Mouse (Mus musculus): ENCODE data around the gene Hsd3b6. TPM values are rescaled to one million over a fixed set of nuclear protein-coding genes. Genes with fewer than 3 reads are reported as not detected.

The Hsd3b6 gene
- polyA plus RNA-seq (2012) = not detected in 2 replicates

DNA sequence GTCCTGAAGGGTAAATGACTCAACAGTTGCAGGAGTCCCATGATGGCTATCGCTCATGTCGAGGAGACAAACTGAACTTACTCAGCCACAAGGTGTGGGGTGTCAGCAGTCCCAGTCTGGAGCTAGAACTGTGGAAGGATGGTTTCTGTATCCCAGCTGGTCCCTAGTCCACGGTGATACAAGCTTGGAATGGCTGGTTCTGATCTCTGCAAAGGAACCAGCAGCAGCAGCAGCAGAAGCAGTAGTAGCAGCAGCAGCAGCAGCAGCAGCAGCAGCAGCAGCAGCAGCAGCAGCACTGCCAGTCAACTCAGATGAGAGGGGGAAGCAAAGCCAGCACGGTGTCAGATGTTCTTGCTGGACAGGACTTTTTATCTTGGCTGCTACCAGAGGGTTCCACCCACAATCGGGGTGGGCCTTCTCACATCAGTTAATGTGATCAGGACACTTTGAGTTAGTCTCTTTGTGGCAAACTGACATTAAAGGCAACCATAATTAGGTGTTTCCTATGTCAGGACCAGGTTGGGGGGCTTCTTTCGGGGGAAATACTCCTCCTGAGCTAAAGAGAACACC lies at the start of gene Hsd3b6:
Gene Hsd3b6 (minus strand): TSS at position 343 of the 570 bp plus-strand sequence.
- TF ChIP-seq GATA1 (IDR thresholded peaks at IDR 0.05; ENCODE audit: low read length) = no peak

DNA sequence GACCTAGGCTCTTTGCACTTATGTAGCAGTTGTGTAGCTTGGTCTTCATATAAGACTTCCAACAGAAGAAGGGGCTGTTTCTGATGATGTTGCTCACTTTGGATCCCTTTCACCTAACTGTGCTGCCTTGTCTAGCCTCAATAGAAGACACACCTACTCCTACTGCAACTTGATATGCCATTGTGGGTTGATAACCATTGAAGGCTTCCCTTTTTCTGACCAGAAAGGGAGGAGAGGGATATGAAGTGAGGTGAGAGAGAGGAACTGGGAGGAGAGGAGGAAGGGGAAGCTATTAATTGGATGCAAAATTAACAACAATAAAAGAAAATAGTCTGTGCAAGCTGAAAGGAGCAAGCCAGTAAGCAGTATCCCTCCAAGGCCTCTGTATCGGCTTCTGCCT lies 48.6 kb upstream of the Hsd3b6 start:
- no peak for TF ChIP-seq GATA1 (IDR thresholded peaks at IDR 0.05; ENCODE audit: low read length)

DNA sequence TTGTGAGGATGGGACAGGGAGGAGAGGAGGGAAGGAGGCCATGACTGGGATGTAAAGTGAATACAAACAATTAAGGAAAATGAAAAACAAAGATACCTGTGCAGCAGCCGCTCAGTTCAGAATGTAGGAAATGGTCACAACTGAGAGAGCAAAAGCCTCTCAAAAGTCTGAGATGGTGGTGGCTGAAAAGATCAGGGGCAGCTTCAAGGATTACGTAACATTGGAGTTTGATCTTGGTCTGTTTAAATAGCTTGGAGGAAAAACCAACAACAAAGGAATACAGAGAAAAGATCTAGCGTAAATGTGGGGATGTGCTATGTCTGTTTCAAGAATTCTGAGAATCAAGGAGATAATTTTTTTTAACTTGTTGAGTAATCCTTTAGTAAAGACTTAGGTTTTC lies 45.3 kb upstream of the Hsd3b6 start, which contains the start of gene Hsd3b1:
Gene Hsd3b1 (minus strand): TSS at position 219 of the 400 bp plus-strand sequence.
- TF ChIP-seq GATA1 (IDR thresholded peaks at IDR 0.05; ENCODE audit: low read length) = no peak

DNA sequence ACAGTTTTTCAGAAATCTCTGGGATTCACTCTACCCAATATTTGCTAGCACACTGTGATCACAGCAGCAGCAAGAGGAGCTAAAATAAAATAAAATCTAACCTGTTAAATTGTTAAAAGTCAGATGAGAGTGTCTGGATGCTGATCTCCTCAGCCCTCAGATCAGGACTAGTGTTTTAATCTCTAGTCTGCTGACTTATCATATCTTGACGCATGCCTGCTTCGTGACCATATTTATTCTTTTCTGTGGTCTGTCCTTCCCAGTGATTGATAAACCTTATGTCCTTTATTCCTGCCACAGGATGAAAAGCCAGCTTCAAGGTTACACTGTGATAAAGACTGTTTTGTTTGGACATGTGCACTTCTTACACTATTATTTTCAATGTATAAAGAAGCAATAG lies 43.8 kb upstream of the Hsd3b6 start:
- TF ChIP-seq GATA1 (IDR thresholded peaks at IDR 0.05; ENCODE audit: low read length) = no peak

DNA sequence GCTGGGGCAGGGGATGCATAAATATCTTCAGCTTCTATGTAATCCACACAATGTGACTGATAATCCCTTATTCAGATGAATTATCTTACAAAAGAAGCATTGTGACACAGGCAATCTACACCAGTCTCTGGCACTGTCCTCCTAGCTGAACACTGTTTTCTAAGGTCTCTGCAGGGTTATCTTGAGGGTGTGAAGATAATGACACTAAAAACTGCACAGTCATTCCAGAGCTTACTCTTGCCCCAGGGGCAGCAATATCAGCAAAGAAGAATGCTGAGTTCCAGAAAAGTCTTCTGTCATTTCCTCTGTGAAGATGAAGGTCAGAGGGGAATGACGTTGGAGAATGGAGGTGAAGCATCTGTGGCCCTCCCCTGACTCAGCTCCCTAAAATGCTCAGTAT lies 42.6 kb upstream of the Hsd3b6 start:
- no peak for TF ChIP-seq GATA1 (IDR thresholded peaks at IDR 0.05; ENCODE audit: low read length)

DNA sequence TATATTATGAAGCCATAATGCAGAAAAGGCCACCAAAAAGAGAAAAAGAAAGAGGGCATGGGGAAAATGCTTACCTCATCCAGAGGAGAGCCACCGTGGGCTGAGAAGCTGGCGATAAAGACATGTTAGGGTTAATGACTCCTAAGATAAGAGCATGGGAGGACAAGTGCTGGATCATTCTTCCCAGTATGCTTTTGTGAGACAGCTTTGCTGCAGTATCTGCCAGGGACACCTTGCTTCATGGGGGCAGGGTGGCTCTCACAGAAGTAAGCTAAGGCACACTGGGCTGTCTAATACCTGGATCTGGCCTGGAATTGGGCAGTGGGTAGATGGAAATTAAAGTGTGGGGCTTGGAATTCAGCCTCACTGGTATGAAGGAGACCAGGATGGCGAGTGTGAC lies 40.9 kb upstream of the Hsd3b6 start:
- no peak for TF ChIP-seq GATA1 (IDR thresholded peaks at IDR 0.05; ENCODE audit: low read length)

DNA sequence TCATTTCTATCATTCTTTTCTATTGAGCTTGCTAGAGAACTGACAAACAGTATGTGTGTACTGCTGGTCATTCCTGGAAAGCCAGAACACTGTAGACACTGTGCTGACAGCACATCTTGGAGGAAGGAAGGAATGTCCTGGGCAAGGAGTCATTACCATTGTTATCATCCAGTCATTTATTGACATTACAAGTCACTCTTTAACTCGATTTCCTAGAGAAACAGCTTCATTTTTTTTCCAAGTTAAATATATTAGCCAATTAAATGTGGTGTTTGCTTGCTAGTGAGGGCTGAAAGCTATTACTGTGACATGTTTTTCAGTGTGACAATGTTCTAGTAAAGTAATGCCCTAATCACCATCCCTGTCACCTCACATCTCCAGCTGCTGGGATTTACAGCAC lies 39.4 kb upstream of the Hsd3b6 start:
- no peak for TF ChIP-seq GATA1 (IDR thresholded peaks at IDR 0.05; ENCODE audit: low read length)

DNA sequence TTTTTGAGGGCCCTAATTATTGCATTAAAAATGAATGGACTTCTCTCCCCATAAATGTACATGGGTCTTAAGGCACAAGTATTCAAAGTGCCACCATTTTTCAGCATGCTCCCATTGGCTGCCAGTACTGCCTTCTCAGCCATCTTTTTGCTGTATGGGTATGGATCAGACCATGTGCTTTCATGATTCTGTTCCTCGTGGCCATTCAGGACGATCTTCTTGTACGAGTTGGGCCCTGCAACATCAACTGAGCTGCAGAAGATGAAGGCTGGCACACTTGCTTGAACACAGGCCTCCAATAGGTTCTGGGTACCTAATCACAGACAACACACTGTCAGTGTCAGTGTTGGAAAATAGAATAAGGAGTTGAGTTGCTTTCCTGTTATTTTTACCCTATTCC lies 38.8 kb upstream of the Hsd3b6 start:
- no peak for TF ChIP-seq GATA1 (IDR thresholded peaks at IDR 0.05; ENCODE audit: low read length)

DNA sequence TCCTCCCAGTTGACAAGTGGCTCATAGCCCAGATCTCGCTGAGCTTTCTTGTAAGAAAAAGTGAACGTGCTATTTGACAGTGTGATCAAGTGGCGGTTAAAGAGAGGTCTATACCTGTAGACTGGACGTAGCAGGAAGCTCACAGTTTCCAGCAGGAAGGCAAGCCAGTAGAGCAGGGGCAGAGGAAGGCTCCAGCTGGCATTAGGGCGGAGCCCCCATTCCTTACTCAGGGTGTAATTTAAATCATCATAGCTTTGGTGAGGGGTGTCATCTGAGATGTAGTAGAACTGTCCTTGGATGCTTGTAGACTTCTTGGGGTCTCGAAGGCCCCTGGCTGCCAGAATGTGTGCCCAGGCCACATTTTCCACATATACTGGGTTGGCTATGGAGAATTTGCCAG lies 38.4 kb upstream of the Hsd3b6 start:
- TF ChIP-seq GATA1 (IDR thresholded peaks at IDR 0.05; ENCODE audit: low read length) = no peak

DNA sequence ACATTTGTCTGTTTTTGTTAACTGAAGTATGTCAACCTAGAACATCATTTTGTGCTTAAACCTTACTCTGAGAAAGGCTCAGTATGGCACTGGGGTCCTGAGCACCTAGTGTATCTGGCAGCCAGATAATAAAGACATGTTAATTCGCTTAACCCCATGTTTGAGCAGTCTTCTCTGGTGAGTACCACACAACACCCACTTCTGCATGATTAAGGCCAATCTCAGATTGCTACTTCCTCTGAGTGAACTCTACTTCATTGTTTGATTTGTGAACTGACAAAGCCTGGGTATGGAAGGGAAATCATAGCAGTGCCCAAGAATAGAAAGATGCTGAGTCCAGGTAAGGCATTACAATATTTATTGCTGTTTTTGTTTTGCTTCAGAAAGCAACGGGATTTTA lies 37.6 kb upstream of the Hsd3b6 start:
- no peak for TF ChIP-seq GATA1 (IDR thresholded peaks at IDR 0.05; ENCODE audit: low read length)

DNA sequence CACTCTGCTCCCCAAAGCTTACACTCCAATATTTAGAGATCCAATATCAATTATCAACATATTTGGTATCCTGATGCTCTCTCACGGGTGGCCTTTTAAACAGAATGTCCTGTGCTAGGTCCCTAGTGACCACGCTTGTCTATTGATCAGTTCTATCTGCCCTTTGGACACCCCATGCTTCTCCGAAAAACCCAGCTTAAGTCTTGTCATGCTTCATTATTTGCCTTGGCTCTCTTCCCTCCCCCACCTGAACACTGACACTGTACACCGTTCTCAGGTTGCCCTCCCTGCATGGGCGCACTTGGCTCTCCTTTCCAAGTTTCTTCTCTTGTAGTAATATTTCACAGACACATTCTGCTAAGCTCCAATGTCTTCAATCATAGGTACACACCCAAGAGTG lies 36.0 kb upstream of the Hsd3b6 start:
- no peak for TF ChIP-seq GATA1 (IDR thresholded peaks at IDR 0.05; ENCODE audit: low read length)

DNA sequence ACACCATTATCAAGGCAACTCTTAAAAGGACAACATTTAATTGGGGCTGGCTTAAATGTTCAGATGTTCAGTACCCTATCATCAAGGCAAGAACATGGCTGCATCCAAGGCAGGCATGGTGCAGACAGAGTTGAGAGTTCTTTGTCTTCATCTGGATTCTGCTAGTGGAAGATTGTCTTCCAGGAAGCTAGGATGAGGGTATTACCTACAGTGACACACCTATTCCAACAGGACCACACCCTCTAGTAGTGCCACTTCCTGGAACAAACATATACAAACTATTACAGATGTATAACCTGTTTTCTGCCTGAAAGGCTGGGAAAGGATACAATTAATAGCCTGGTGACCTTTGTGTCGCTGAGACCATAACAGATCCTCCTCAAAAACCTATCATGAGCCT lies 34.7 kb upstream of the Hsd3b6 start:
- no peak for TF ChIP-seq GATA1 (IDR thresholded peaks at IDR 0.05; ENCODE audit: low read length)

DNA sequence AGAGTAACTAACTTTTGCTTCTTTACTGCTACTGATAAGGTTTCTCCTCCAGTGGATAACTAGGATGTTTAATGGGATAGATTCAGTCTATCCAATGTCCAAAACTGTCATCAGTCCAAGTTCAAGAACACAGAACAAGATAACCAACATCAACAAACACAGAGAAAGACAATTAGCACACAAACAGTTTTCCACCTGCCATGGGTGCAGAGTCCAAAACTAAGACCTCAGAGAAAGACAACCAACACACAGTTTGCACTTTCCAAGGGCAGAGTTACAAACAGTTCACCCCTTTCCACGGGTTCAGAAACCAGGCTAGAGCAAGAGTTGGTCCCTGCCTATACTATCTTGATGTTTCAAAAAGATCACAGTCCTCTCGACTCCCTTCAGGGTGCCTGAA lies 27.7 kb downstream of the Hsd3b6 start:
- TF ChIP-seq GATA1 (IDR thresholded peaks at IDR 0.05; ENCODE audit: low read length) = no peak

DNA sequence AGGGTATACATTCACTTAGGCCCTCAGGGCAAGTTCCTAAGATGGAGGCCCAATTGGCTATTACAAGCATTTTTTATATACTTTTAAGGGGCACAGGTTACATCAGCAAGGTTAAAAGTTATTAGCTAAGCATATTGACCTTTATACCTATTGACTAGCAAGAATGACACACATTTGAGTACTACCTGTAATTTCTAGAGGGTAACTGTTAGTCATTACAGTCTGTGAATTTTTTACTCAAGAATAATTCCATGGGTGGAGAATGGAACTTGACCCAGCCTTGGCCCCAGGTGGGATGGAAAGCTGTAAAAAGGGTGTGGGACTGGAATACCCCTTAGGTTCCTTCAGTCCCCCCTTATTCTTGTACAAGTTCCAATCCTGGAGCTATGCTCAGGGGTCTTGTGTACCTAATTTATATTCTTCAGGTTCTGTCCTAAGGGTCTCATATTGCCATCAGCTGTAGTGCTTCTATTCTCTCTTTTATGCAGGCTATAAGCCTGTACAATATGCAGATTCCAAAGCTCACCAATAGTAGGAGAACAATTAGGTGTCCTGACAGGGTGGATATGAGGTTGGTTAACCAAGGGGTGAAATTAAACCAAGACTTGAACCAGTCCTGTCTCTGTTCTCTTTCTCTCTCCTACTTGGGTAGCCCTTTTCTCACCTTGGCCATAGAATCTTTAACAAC lies 31.9 kb downstream of the Hsd3b6 start:
- no peak for TF ChIP-seq GATA1 (IDR thresholded peaks at IDR 0.05; ENCODE audit: low read length)

DNA sequence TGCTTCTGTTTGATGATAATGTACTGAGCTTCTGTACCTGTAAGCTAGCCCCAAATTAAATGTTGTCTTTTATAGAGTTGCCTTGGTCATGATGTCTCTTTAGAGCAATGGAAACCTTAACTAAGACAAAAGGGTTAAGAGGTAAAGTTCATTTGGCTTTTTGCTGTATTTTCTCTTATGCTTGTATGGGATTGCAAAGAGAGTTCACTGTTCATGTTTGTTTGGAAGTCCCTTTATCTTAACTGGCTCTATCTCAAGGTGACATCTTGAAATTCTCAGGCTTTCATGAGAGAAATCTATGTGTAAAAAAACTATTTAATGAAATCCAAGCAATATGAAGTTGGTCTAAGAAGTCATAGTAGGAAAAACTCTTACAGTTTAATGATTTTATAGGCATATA lies 33.3 kb downstream of the Hsd3b6 start:
- no peak for TF ChIP-seq GATA1 (IDR thresholded peaks at IDR 0.05; ENCODE audit: low read length)

DNA sequence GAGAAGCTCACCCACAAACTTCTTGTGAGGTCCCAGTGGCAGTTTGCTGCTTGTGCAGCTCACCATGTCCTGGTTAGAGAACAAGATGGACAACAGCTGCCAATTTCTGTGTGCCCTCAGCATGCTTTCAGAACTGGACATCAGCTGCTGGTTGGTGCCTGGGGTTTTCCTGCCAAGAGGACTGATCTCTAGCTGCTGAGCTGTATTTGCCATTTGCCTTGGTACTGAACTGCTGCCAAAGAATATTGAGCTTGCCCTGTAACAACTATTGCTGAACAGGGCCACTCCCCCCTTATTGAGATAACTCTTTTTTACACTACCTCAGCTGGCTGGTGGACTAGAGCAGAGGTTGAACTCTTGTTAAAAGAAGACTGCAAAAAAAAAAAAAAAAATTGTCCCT lies 50.1 kb downstream of the Hsd3b6 start:
- no peak for TF ChIP-seq GATA1 (IDR thresholded peaks at IDR 0.05; ENCODE audit: low read length)

DNA sequence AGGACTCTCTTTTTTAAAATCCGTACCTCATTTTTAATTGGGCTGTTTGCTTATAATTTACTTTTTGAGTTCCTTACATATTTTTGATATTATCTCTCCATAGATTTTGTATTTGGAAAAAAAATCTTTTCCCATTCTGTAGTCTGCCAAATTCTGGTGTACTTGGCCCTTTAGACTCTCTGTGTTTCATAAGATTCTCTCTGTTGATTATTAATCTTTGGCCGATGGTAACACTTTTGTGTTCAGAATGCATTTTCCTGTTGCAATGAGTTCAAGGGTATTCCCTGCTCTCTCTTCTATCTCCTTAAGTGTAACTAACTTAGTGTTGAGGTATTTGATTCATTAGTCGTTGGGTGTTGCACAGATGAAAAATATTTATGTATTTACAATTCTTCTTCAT lies 57.4 kb downstream of the Hsd3b6 start:
- no peak for TF ChIP-seq GATA1 (IDR thresholded peaks at IDR 0.05; ENCODE audit: low read length)

Other genes with a start within 250 kb of the Hsd3b6 start
- not detected in 2 replicates for gene Gm10681, start 225.6 kb downstream of the Hsd3b6 start, polyA plus RNA-seq (2012)
- gene Hsd3b5, start 184.2 kb downstream of the Hsd3b6 start, polyA plus RNA-seq (2012) = not detected in 2 replicates
- gene Hsd3b2, start 89.9 kb downstream of the Hsd3b6 start, polyA plus RNA-seq (2012) = not detected in 2 replicates
- not detected in 2 replicates for gene Hsd3b3, start 51.3 kb downstream of the Hsd3b6 start, polyA plus RNA-seq (2012)
- gene Hsd3b1, start 45.4 kb upstream of the Hsd3b6 start, polyA plus RNA-seq (2012) = not detected in 2 replicates
- not detected in 2 replicates for gene Hao2, start 78.8 kb upstream of the Hsd3b6 start, polyA plus RNA-seq (2012)

All from G1E-ER4 (cell line).